Mouse (Mus musculus): ENCODE measurements around the gene Cfi. TPM values are rescaled to one million over a fixed set of nuclear protein-coding genes. Genes with fewer than 3 reads are reported as not detected.

Cfi gene
- polyA plus RNA-seq, 1 experiment from 2014 or later, result 0.72 TPM

DNA sequence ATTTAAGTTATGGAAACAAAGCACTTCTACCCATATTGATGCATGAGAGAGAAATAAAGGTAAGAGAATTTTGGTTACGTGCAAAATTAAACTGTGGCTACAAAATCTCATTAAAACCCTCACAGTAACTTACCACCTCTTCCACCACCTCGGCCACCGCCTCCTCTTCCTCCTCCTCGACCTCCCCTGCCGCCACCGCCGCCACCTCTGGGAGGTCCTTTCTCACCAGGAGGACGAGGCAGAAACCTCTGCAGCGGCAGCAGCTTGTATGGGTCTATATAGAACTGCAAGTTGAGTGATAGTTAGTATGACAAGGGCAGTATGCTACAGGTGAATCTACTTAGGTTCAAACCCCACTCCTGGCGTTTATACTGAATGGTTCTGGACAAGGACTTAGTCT lies 9.0 kb upstream of the Cfi start:
- Histone ChIP-seq H3K27ac (no peak overlapping the region), H3K36me3 (peaks cover 42% of the 10 kb centered on the region), H3K9me3 (no peaks in the 10 kb centered on the region), H3K27me3 (no peaks in the 10 kb centered on the region), H3K4me3 (no peak overlapping the region), H3K4me1 (peaks cover 8% of the 10 kb centered on the region), H3K4me2 (no peak overlapping the region), H3K9ac (no peak overlapping the region)
- no peak for ATAC-seq (ENCODE audit: insufficient number of reproducible peaks, low FRiP score, low TSS enrichment, low read depth)
- WGBS, result 92% methylated on average over 10 of the region's 10 CpGs

DNA sequence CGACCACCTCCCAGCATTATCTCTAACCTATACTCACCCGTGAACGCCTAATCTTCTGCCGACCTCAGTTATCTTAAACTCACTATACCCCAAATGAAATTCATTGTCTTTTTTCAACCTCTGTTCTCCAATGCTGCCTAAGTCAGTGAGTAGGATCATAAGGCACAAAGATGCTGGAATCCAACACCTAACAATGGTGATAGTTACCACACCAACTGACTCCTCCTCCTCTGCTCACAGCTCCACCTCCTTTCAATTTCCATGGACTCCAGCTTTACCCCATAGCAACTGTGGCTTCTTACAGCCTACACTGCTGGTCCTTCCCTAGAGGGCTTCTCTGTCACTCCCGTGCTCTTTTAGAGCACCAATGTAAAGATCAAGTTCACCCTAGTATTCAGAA lies 8.0 kb upstream of the Cfi start:
- Histone ChIP-seq H3K9me3 (no peaks in the 10 kb centered on the region), H3K4me1 (peaks cover 8% of the 10 kb centered on the region), H3K4me2 (no peak overlapping the region), H3K27me3 (no peaks in the 10 kb centered on the region), H3K27ac (no peak overlapping the region), H3K4me3 (no peak overlapping the region), H3K36me3 (peaks cover 42% of the 10 kb centered on the region), H3K9ac (no peak overlapping the region)
- 96% methylated on average over 5 of the region's 5 CpGs for WGBS
- no peak for ATAC-seq (ENCODE audit: insufficient number of reproducible peaks, low FRiP score, low TSS enrichment, low read depth)

DNA sequence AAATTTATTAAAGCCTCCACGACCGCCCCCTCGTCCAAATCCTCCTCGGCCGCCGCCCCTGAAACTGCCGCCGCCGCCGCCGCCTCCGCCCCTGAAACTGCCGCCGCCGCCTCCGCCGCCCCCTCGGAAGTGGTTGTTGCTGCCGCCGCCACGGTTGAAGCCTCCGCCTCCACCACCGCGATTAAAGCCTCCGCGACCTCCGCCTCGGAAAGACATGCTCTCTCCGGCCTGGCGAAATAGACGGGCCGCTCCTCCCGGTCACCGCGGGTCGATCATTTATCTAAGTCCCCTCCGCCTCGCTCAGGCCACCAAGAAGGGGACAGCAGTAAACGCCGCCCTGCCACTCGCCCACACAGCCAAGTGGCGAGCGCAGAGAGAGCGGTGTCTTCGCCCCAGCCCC lies 5.1 kb upstream of the Cfi start:
- Histone ChIP-seq H3K27ac (peak overlapping the region; percentile 93), H3K4me3 (peak overlapping the region; percentile 99), H3K36me3 (peaks cover 24% of the 10 kb centered on the region), H3K4me2 (peak overlapping the region; percentile 75), H3K27me3 (no peaks in the 10 kb centered on the region; the same call in 1 of the 2 replicates), H3K4me1 (peaks cover 8% of the 10 kb centered on the region), H3K9ac (peak overlapping the region; percentile 79), H3K9me3 (no peaks in the 10 kb centered on the region)
- WGBS, result under 1% methylated on average over 45 of the region's 45 CpGs
- ATAC-seq (ENCODE audit: insufficient number of reproducible peaks, low FRiP score, low TSS enrichment, low read depth), result no peak

DNA sequence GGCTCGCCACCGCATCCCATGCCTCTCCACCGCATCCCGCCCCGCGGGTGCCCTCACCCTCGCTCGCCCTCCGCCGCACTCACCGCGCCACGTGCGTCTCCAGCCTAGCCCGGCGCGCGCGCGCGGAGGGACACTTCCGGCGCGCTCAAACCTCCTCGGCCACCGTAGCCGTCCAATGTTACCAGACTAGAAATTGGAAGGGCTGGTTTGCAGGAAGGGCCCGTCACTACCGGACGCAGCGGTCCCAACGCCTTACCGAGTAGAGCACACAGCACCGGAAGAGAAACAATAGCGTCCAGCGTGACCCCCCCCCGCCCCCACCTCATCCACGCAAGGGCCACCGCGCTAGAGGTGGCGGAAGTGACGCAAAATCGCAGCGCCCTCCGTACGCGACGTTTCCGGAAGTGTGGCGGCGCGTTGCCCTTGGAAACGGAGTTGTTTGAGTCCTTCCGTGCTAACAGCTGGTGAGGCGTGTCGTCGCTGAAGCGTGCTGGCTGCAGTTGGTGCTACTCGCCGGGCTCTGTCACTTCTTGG lies 4.6 kb upstream of the Cfi start, which contains the start of gene Gar1:
TSS of gene Gar1 (minus strand) at position 362 of the 534 bp plus-strand sequence.
- Histone ChIP-seq H3K4me2 (peak within 1 kb of the TSS; percentile 75), H3K27ac (peak within 1 kb of the TSS; percentile 93), H3K4me1 (peaks cover 8% of the 10 kb centered on the region), H3K9ac (peak within 1 kb of the TSS; percentile 79), H3K36me3 (peaks cover 21% of the 10 kb centered on the region), H3K4me3 (peak within 1 kb of the TSS; percentile 99), H3K9me3 (no peaks in the 10 kb centered on the region), H3K27me3 (no peaks in the 10 kb centered on the region; the same call in 1 of the 2 replicates)
- WGBS, result under 1% methylated on average over 60 of the region's 60 CpGs
- peak; percentile 93 for ATAC-seq (ENCODE audit: insufficient number of reproducible peaks, low FRiP score, low TSS enrichment, low read depth)

DNA sequence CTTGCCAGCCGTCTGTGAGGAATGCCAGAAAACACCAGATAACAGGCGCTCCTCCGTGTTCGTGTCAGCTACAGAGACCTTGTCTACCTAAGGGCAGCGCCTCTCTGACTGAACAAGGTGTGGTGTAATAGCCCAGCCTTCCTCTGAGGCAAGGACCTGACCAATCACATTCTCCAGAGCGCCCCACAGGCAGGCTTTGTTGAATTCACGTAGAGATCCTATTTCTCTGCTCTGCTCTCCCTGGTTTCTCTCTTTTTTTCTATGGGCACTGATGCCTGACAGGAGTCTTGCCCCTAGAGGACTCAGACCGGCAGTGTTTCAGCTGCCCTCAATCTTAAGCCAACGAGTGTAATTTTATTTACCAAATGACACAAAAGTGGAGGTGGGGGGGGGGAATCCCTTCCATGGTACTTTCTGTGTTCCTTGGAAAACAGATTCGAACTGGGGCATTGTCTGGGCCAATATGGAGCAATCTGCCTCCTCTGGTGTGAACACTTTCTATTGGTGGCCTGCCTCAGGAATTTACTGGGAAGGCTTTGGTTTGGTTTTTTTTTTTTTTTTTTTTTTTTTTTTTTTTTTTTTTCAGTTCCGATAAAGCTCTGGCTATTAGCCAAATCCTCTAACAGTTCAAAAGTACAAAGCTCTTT lies 490 bp downstream of the Cfi start:
- 22% methylated on average over 11 of the region's 11 CpGs for WGBS
- no peaks in the 10 kb centered on the region for H3K9me3 ChIP-seq
- no peak overlapping the region for H3K4me2 ChIP-seq
- no peak overlapping the region for H3K9ac ChIP-seq
- no peaks in the 10 kb centered on the region for H3K4me1 ChIP-seq
- H3K27ac ChIP-seq, result no peak overlapping the region
- H3K27me3 ChIP-seq, result no peaks in the 10 kb centered on the region; the same call in 1 of the 2 replicates
- H3K4me3 ChIP-seq, result no peak overlapping the region
- H3K36me3 ChIP-seq, result no peaks in the 10 kb centered on the region
- no peak for ATAC-seq (ENCODE audit: insufficient number of reproducible peaks, low FRiP score, low TSS enrichment, low read depth)

DNA sequence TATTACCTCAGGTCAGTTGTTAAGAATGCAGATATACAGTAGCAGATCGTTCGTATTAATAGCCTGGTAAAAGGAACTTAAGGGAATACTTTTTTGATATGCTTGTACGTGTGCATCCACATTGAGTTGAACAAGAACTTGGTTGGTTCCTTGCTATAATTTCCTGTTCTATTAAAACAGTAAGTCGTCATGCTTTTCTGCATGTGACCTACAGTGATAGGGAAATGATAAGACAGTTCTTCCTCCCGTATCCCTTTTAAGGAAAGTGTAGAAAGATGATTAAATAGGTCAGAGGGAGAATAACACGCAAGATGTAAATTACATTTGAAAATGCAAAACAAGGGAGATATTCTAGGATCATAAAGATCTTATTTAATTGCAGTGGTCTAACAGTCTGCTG lies 1.3 kb downstream of the Cfi start:
- Histone ChIP-seq H3K4me2 (no peak overlapping the region), H3K4me1 (no peaks in the 10 kb centered on the region), H3K36me3 (no peaks in the 10 kb centered on the region), H3K9ac (no peak overlapping the region), H3K27me3 (no peaks in the 10 kb centered on the region; the same call in 1 of the 2 replicates), H3K27ac (no peak overlapping the region), H3K4me3 (no peak overlapping the region), H3K9me3 (no peaks in the 10 kb centered on the region)
- WGBS, result 68% methylated on average over 6 of the region's 6 CpGs
- ATAC-seq (ENCODE audit: insufficient number of reproducible peaks, low FRiP score, low TSS enrichment, low read depth), result no peak

DNA sequence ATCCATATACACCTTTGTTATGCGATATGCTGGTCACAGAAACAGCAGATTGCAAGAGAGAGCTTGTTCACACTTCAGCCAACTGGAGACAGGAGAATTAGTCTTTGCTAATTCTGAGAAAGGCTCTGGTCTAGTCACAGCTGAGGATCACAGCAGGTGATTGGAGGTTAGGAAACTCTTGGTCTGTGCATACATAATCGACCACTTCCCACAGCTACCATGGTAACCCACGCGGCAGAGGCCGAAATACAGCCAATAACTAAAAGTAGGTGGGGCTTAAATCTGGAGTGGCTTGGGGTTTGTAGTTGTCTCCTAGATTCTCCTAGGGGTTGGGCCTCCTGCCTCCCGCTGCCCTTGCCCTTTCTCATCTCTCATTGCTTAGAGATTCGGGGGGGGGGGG lies 2.3 kb downstream of the Cfi start:
- H3K27ac ChIP-seq, result no peak overlapping the region
- H3K9me3 ChIP-seq, result no peaks in the 10 kb centered on the region
- H3K4me3 ChIP-seq, result no peak overlapping the region
- H3K4me1 ChIP-seq, result no peaks in the 10 kb centered on the region
- H3K36me3 ChIP-seq, result no peaks in the 10 kb centered on the region
- no peak overlapping the region for H3K4me2 ChIP-seq
- WGBS, result 36% methylated on average over 7 of the region's 7 CpGs
- no peak for ATAC-seq (ENCODE audit: insufficient number of reproducible peaks, low FRiP score, low TSS enrichment, low read depth)
- no peaks in the 10 kb centered on the region; the same call in 1 of the 2 replicates for H3K27me3 ChIP-seq
- H3K9ac ChIP-seq, result no peak overlapping the region

DNA sequence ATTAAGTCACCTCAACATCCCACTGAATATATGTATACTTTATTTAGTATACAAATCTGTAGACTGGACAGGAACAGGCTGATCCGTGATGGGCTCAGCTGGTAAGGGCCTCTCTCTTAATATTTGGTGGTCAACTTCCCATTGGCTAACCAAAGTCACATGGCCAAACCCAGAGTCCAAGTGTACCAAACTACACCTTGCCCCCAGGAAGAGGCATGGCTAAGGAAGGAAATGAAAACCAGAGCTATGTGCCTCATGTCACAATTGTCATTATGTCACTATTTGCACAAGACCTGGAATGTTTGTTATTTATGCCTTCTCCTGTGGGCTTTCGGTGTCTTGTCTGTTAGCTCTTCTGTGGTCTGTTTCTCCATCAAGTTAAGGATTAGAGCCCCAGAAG lies 10.2 kb downstream of the Cfi start:
- Histone ChIP-seq H3K4me3 (no peak overlapping the region), H3K27ac (no peak overlapping the region), H3K36me3 (no peaks in the 10 kb centered on the region), H3K9ac (no peak overlapping the region), H3K9me3 (no peaks in the 10 kb centered on the region), H3K4me1 (no peaks in the 10 kb centered on the region), H3K4me2 (no peak overlapping the region), H3K27me3 (no peaks in the 10 kb centered on the region)
- WGBS, result 78% methylated on average over 2 of the region's 2 CpGs
- no peak for ATAC-seq (ENCODE audit: insufficient number of reproducible peaks, low FRiP score, low TSS enrichment, low read depth)

DNA sequence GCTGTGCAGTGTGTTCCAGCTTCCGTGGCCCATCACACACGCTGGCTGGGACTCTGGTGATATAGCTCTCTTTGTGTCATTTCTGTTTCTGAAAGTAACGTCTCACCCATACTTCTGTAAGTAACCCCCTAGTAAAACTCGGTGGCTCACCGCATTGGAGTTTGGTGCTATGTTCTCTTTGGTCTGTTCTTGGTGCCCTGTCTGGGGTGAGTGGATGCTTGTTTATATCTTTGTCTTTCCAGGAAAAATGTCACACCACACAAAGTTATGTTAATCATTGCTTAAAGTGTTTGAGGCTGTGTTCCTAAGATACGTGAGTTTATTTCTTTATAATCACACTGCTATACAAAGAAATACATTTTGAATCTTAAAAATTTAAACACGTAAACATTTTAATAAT lies 11.2 kb downstream of the Cfi start:
- H3K9ac ChIP-seq, result no peak overlapping the region
- no peak overlapping the region for H3K4me2 ChIP-seq
- H3K36me3 ChIP-seq, result no peaks in the 10 kb centered on the region
- H3K9me3 ChIP-seq, result no peaks in the 10 kb centered on the region
- no peaks in the 10 kb centered on the region for H3K4me1 ChIP-seq
- no peak overlapping the region for H3K27ac ChIP-seq
- 77% methylated on average over 7 of the region's 7 CpGs for WGBS
- ATAC-seq (ENCODE audit: insufficient number of reproducible peaks, low FRiP score, low TSS enrichment, low read depth), result no peak
- no peaks in the 10 kb centered on the region for H3K27me3 ChIP-seq
- no peak overlapping the region for H3K4me3 ChIP-seq

DNA sequence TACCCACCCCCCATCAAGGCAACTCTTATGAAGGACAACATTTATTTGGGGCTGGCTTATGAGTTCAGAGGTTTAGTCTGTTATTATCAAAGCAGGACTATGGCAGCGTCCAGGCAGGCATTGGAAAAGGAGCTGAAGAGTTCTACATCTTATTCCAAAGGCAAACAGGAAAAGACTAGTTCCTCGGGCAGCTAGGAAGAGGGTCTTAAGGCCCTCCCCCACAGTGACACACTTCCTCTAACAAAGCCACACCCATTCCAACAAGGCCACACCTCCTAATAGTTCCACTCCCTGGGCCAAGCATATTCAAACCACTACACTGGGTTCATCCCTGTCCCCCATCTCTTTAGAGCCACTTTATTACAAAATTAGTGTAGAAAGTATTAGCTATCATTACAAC lies 26.9 kb downstream of the Cfi start:
- H3K27me3 ChIP-seq, result no peaks in the 10 kb centered on the region
- H3K4me1 ChIP-seq, result no peaks in the 10 kb centered on the region
- no peak overlapping the region for H3K4me2 ChIP-seq
- 74% methylated on average over 2 of the region's 2 CpGs for WGBS
- no peaks in the 10 kb centered on the region for H3K9me3 ChIP-seq
- no peak for ATAC-seq (ENCODE audit: insufficient number of reproducible peaks, low FRiP score, low TSS enrichment, low read depth)
- H3K36me3 ChIP-seq, result no peaks in the 10 kb centered on the region
- H3K9ac ChIP-seq, result no peak overlapping the region
- H3K4me3 ChIP-seq, result no peak overlapping the region
- H3K27ac ChIP-seq, result no peak overlapping the region

DNA sequence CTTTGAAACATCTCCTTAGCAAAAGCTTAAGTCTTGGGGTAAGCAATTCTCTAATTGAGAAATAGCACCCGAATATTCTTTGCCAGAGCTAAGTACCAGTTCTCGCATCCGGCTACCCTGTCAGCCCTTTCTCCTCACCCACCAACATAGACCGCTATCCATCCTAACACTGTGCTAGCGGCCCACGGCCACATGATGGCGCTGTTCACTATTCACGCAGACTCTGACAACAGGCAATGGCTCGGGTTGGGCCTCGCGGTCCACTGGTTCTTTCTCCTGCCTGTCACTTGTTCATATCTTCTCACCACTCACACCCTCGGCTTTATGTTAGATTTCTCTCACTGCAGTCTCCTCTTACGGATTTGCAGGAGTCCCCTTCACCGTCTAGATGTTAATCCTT lies 28.0 kb downstream of the Cfi start:
- H3K9me3 ChIP-seq, result no peaks in the 10 kb centered on the region
- WGBS, result 54% methylated on average over 14 of the region's 14 CpGs
- H3K27ac ChIP-seq, result no peak overlapping the region
- H3K36me3 ChIP-seq, result no peaks in the 10 kb centered on the region
- H3K27me3 ChIP-seq, result no peaks in the 10 kb centered on the region
- H3K4me2 ChIP-seq, result no peak overlapping the region
- no peak for ATAC-seq (ENCODE audit: insufficient number of reproducible peaks, low FRiP score, low TSS enrichment, low read depth)
- H3K4me3 ChIP-seq, result no peak overlapping the region
- no peaks in the 10 kb centered on the region for H3K4me1 ChIP-seq
- no peak overlapping the region for H3K9ac ChIP-seq

DNA sequence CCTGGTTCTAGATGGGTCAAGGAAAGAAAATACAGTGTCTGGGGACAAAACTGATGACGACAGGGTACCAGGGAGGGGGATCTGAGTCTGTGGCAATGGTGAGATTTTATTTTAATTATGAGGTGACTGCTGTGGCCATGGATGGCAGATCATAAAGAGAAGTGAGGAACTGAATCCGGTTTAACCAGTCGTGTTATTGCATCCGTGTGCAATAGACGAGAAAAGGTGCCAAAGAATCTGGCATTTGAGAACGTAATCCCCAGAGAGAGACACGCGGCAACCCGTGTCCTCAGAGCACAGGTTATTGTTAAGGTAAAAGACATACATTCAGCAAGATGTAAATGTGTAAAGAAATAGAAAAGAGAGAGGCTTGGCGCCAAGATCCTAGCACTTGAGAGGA lies 41.6 kb downstream of the Cfi start:
- ATAC-seq (ENCODE audit: insufficient number of reproducible peaks, low FRiP score, low TSS enrichment, low read depth), result no peak
- no peaks in the 10 kb centered on the region for H3K36me3 ChIP-seq
- H3K4me2 ChIP-seq, result no peak overlapping the region
- H3K9ac ChIP-seq, result no peak overlapping the region
- H3K27me3 ChIP-seq, result no peaks in the 10 kb centered on the region
- H3K9me3 ChIP-seq, result no peaks in the 10 kb centered on the region
- no peak overlapping the region for H3K27ac ChIP-seq
- 76% methylated on average over 10 of the region's 10 CpGs for WGBS
- H3K4me3 ChIP-seq, result no peak overlapping the region
- H3K4me1 ChIP-seq, result peaks cover 12% of the 10 kb centered on the region
